Mouse (Mus musculus): ENCODE data around the gene Milr1. TPM values are rescaled to one million over a fixed set of nuclear protein-coding genes. Genes with fewer than 3 reads are reported as not detected.

The Milr1 gene
- polyA plus RNA-seq, 2 experiments, result 2.2 to 3.0 TPM

- Histone ChIP-seq H3K36me3 (replicated peaks; ENCODE audit: control insufficient read depth, insufficient read depth, low read depth) (no peaks in the 10 kb centered on the region), H3K27me3 (ENCODE audit: control insufficient read depth, insufficient read depth, low read length) (no peaks in the 10 kb centered on the region), H3K4me2 (ENCODE audit: low read depth) (no peak overlapping the region), H3K27ac (no peak overlapping the region), H3K4me3 (ENCODE audit: insufficient read depth in 1 of 2, low read depth in 2 of 2, low read length in 2 of 2) (no peak overlapping the region), H3K9ac (replicated peaks) (no peak overlapping the region), H3K9me3 (ENCODE audit: control insufficient read depth, low read length) (no peaks in the 10 kb centered on the region), H3K4me1 (replicated peaks; ENCODE audit: control insufficient read depth in 2 of 2, insufficient read depth in 2 of 2, low read length in 1 of 2) (peaks cover 0 to 3% of the 10 kb centered on the region in 2 experiments; a peak in 1 of 4 replicates)
- 39% methylated on average over 9 of the region's 9 CpGs for WGBS (ENCODE audit: insufficient replicate concordance)
- DNase-seq (ENCODE audit: low read depth in 3 of 3, low spot score in 3 of 3) (no peak), ATAC-seq (ENCODE audit: insufficient read depth) (no peak)
- no peak for TF ChIP-seq EP300 (IDR thresholded peaks at IDR 0.05; ENCODE audit: low read depth)
- TF ChIP-seq CTCF (IDR thresholded peaks at IDR 0.05; ENCODE audit: low read depth), result no peak
These were observed 46.5 kb upstream of the Milr1 start for GRCm38 (mm10) chr11:106704399-106705111.

GRCm38 (mm10) chr11:106706212-106706611, 44.8 kb upstream of the Milr1 start:
- ATAC-seq (ENCODE audit: insufficient read depth) (no peak), DNase-seq (ENCODE audit: low read depth in 3 of 3, low spot score in 3 of 3) (no peak)
- no peak overlapping the region for H3K9ac ChIP-seq (replicated peaks)
- H3K9me3 ChIP-seq (ENCODE audit: control insufficient read depth, low read length), result no peaks in the 10 kb centered on the region
- H3K4me3 ChIP-seq (ENCODE audit: insufficient read depth in 1 of 2, low read depth in 2 of 2, low read length in 2 of 2), result no peak overlapping the region
- H3K4me2 ChIP-seq (ENCODE audit: low read depth), result no peak overlapping the region
- H3K27me3 ChIP-seq (ENCODE audit: control insufficient read depth, insufficient read depth, low read length), result no peaks in the 10 kb centered on the region
- peaks cover 0 to 3% of the 10 kb centered on the region in 2 experiments; a peak in 1 of 4 replicates for H3K4me1 ChIP-seq (replicated peaks; ENCODE audit: control insufficient read depth in 2 of 2, insufficient read depth in 2 of 2, low read length in 1 of 2)
- TF ChIP-seq EP300 (IDR thresholded peaks at IDR 0.05; ENCODE audit: low read depth), result no peak
- no peak for TF ChIP-seq CTCF (IDR thresholded peaks at IDR 0.05; ENCODE audit: low read depth)
- H3K27ac ChIP-seq, result no peak overlapping the region
- 17% methylated on average over 4 of the region's 4 CpGs for WGBS (ENCODE audit: insufficient replicate concordance)
- H3K36me3 ChIP-seq (replicated peaks; ENCODE audit: control insufficient read depth, insufficient read depth, low read depth), result no peaks in the 10 kb centered on the region

- Histone ChIP-seq H3K9ac (replicated peaks) (no peak overlapping the region), H3K4me1 (replicated peaks; ENCODE audit: control insufficient read depth in 2 of 2, insufficient read depth in 2 of 2, low read length in 1 of 2) (peaks cover 0 to 3% of the 10 kb centered on the region in 2 experiments; a peak in 1 of 4 replicates), H3K27me3 (ENCODE audit: control insufficient read depth, insufficient read depth, low read length) (no peaks in the 10 kb centered on the region), H3K4me3 (ENCODE audit: insufficient read depth in 1 of 2, low read depth in 2 of 2, low read length in 2 of 2) (no peak overlapping the region), H3K9me3 (ENCODE audit: control insufficient read depth, low read length) (no peaks in the 10 kb centered on the region), H3K36me3 (replicated peaks; ENCODE audit: control insufficient read depth, insufficient read depth, low read depth) (no peaks in the 10 kb centered on the region), H3K4me2 (ENCODE audit: low read depth) (no peak overlapping the region), H3K27ac (no peak overlapping the region)
- WGBS (ENCODE audit: insufficient replicate concordance), result 66% methylated on average over 8 of the region's 8 CpGs
- no peak for DNase-seq (ENCODE audit: low read depth in 3 of 3, low spot score in 3 of 3)
- TF ChIP-seq CTCF (IDR thresholded peaks at IDR 0.05; ENCODE audit: low read depth) (no peak), EP300 (IDR thresholded peaks at IDR 0.05; ENCODE audit: low read depth) (no peak)
- ATAC-seq (ENCODE audit: insufficient read depth), result no peak
These were observed 43.9 kb upstream of the Milr1 start for GRCm38 (mm10) chr11:106707085-106707484.

- 56% methylated on average over 3 of the region's 3 CpGs for WGBS (ENCODE audit: insufficient replicate concordance)
- H3K9ac ChIP-seq (replicated peaks), result no peak overlapping the region
- no peak overlapping the region for H3K4me2 ChIP-seq (ENCODE audit: low read depth)
- no peak for TF ChIP-seq EP300 (IDR thresholded peaks at IDR 0.05; ENCODE audit: low read depth)
- TF ChIP-seq CTCF (IDR thresholded peaks at IDR 0.05; ENCODE audit: low read depth), result no peak
- H3K9me3 ChIP-seq (ENCODE audit: control insufficient read depth, low read length), result no peaks in the 10 kb centered on the region
- ATAC-seq (ENCODE audit: insufficient read depth) (no peak), DNase-seq (ENCODE audit: low read depth in 3 of 3, low spot score in 3 of 3) (no peak)
- H3K4me1 ChIP-seq (replicated peaks; ENCODE audit: control insufficient read depth in 2 of 2, insufficient read depth in 2 of 2, low read length in 1 of 2), result peaks cover 0 to 3% of the 10 kb centered on the region in 2 experiments; a peak in 1 of 4 replicates
- no peaks in the 10 kb centered on the region for H3K36me3 ChIP-seq (replicated peaks; ENCODE audit: control insufficient read depth, insufficient read depth, low read depth)
- no peaks in the 10 kb centered on the region for H3K27me3 ChIP-seq (ENCODE audit: control insufficient read depth, insufficient read depth, low read length)
- no peak overlapping the region for H3K4me3 ChIP-seq (ENCODE audit: insufficient read depth in 1 of 2, low read depth in 2 of 2, low read length in 2 of 2)
- H3K27ac ChIP-seq, result no peak overlapping the region
These were observed 43.2 kb upstream of the Milr1 start for GRCm38 (mm10) chr11:106707866-106708265.

GRCm38 (mm10) chr11:106709227-106709985, 41.6 kb upstream of the Milr1 start:
- TF ChIP-seq CTCF (IDR thresholded peaks at IDR 0.05; ENCODE audit: low read depth), result no peak
- no peak for TF ChIP-seq EP300 (IDR thresholded peaks at IDR 0.05; ENCODE audit: low read depth)
- ATAC-seq (ENCODE audit: insufficient read depth), result no peak
- Histone ChIP-seq H3K9ac (replicated peaks) (no peak overlapping the region), H3K4me3 (ENCODE audit: insufficient read depth in 1 of 2, low read depth in 2 of 2, low read length in 2 of 2) (no peak overlapping the region), H3K9me3 (ENCODE audit: control insufficient read depth, low read length) (no peaks in the 10 kb centered on the region), H3K27ac (no peak overlapping the region), H3K4me1 (replicated peaks; ENCODE audit: control insufficient read depth in 2 of 2, insufficient read depth in 2 of 2, low read length in 1 of 2) (peaks cover 0 to 3% of the 10 kb centered on the region in 2 experiments; a peak in 2 of 4 replicates), H3K4me2 (ENCODE audit: low read depth) (no peak overlapping the region), H3K36me3 (replicated peaks; ENCODE audit: control insufficient read depth, insufficient read depth, low read depth) (no peaks in the 10 kb centered on the region), H3K27me3 (ENCODE audit: control insufficient read depth, insufficient read depth, low read length) (no peaks in the 10 kb centered on the region)
- 52% methylated on average over 15 of the region's 15 CpGs for WGBS (ENCODE audit: insufficient replicate concordance)
- no peak for DNase-seq (ENCODE audit: low read depth in 3 of 3, low spot score in 3 of 3)
